In the genomic region with DNA sequence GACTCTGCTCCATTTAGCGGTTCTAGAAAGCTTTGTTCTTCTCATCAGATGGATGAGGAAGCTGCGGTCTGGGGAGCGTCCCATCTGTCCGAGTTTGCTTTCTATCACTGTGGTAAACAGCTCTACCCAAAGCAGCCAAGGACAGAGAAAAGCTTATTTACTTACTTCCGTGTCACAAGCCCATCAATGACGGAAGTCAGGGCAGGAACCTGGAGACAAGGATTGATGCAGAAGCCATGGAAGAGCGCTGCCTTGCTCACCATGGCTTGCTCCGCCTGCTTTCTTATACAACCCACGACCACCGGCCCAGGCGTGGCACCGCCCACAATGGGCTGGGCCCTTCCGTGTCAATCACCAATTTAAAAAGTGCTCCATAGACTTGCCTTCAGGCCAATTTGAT, we compare ENCODE assay signal across 23 mouse cellular contexts. TPM values are rescaled to one million over a fixed set of nuclear protein-coding genes. Genes with fewer than 3 reads are reported as not detected.
DNase-seq lines count a peak whose midpoint lies in the region; ATAC-seq and TF ChIP-seq lines count a peak whose summit lies in the region.
"Had no signal": no experiment of that assay in that cellular context is flagged by ENCODE, and none has a peak within 500 bp of the region (broad histone marks: within the 10 kb centered on the region; RNA-seq: fewer than 3 reads in every experiment).

No protein-coding gene starts in this region.

- H3K9me3 ChIP-seq in liver, embryonic 11.5 days (ENCODE audit: control insufficient read depth, low read length): no peaks in the 10 kb centered on the region
- H3K9me3 ChIP-seq in E14TG2a.4 (ENCODE audit: low read length): no peaks in the 10 kb centered on the region
- H3K9me3 ChIP-seq: embryonic facial prominence, embryonic 13.5 days; forebrain, embryonic 15.5 days; G1E; heart, embryonic 10.5 days; hindbrain, embryonic 13.5 days; limb, embryonic 13.5 days had no signal

- H3K4me1 ChIP-seq in liver, embryonic 11.5 days (replicated peaks; ENCODE audit: control insufficient read depth, insufficient read depth, low read length): no peaks in the 10 kb centered on the region
- H3K4me1 ChIP-seq in E14TG2a.4 (replicated peaks; ENCODE audit: low read depth, low read length): peaks cover 21% of the 10 kb centered on the region
- H3K4me1 ChIP-seq: embryonic facial prominence, embryonic 13.5 days; forebrain, embryonic 15.5 days; heart, embryonic 10.5 days; hindbrain, embryonic 13.5 days; limb, embryonic 13.5 days had no signal

- no peak for ATAC-seq in liver, embryonic 11.5 days (replicated peaks; ENCODE audit: low FRiP score)
- ATAC-seq in megakaryocyte, adult 5-6 weeks (ENCODE audit: poor library complexity, severe bottlenecking): 0 out of 2 replicates have a peak, but pooled peaks have one; percentile 13
- no peak for ATAC-seq in megakaryocyte progenitor cell, adult 5-6 weeks (replicated peaks; ENCODE audit: poor library complexity)
- ATAC-seq: forebrain, embryonic 15.5 days; inflammation-experienced regulatory T-cells, adult 6 months had no signal

- H3K27me3 ChIP-seq in liver, embryonic 11.5 days (replicated peaks; ENCODE audit: control insufficient read depth, insufficient read depth, low read length): no peaks in the 10 kb centered on the region
- H3K27me3 ChIP-seq in E14TG2a.4 (ENCODE audit: insufficient read depth, low read length): 0 out of 2 replicates have a peak, but pooled peaks cover 9% of the 10 kb centered on the region
- H3K27me3 ChIP-seq: embryonic facial prominence, embryonic 13.5 days; forebrain, embryonic 15.5 days; hindbrain, embryonic 13.5 days; limb, embryonic 13.5 days had no signal

- H3K36me3 ChIP-seq in liver, embryonic 11.5 days (ENCODE audit: control insufficient read depth, insufficient read depth, low read length): no peaks in the 10 kb centered on the region
- no peaks in the 10 kb centered on the region for H3K36me3 ChIP-seq in E14TG2a.4 (ENCODE audit: insufficient read depth, low read length)
- H3K36me3 ChIP-seq: embryonic facial prominence, embryonic 13.5 days; forebrain, embryonic 15.5 days; G1E; heart, embryonic 10.5 days; hindbrain, embryonic 13.5 days; limb, embryonic 13.5 days had no signal

- no peak overlapping the region for H3K9ac ChIP-seq in liver, embryonic 11.5 days (ENCODE audit: low read depth, low read length)
- H3K9ac ChIP-seq: embryonic facial prominence, embryonic 13.5 days; forebrain, embryonic 15.5 days; hindbrain, embryonic 13.5 days; limb, embryonic 13.5 days had no signal

- 41% methylated on average over 13 of the region's 13 CpGs for WGBS in liver, embryonic 11.5 days

- H3K4me3 ChIP-seq in liver, embryonic 11.5 days (ENCODE audit: low read depth, low read length): no peak overlapping the region
- H3K4me3 ChIP-seq in E14TG2a.4 (replicated peaks; ENCODE audit: low read length): peak overlapping the region; percentile 62
- H3K4me3 ChIP-seq: embryonic facial prominence, embryonic 13.5 days; forebrain, embryonic 15.5 days; heart, embryonic 10.5 days; hindbrain, embryonic 13.5 days; limb, embryonic 13.5 days had no signal

- H3K27ac ChIP-seq in liver, embryonic 11.5 days (ENCODE audit: low read depth, low read length): no peak overlapping the region
- H3K27ac ChIP-seq: embryonic facial prominence, embryonic 13.5 days; forebrain, embryonic 15.5 days; heart, embryonic 10.5 days; hindbrain, embryonic 13.5 days; limb, embryonic 13.5 days; stomach, postnatal 0 days had no signal

- H3K4me2 ChIP-seq in liver, embryonic 11.5 days: peak overlapping the region; percentile 13
- H3K4me2 ChIP-seq: embryonic facial prominence, embryonic 13.5 days; forebrain, embryonic 15.5 days; hindbrain, embryonic 13.5 days; limb, embryonic 13.5 days had no signal

- no peak for TF ChIP-seq CTCF in E14TG2a.4 (conservative IDR thresholded peaks at IDR 0.05; ENCODE audit: low read length)

- no peak for DNase-seq in liver, embryonic 11.5 days (ENCODE audit: low spot score)
- DNase-seq in liver (no peak), R1 (ENCODE audit: low read depth, low spot score) (peak; percentile 47)
- DNase-seq in left cerebral cortex, adult 9 months (ENCODE audit: low spot score in 2 of 2): no peak
- DNase-seq: adrenal gland, adult 2 months; cerebellum, adult 9-10 months; gastrocnemius, postnatal 14 days; heart, postnatal 10 days; kidney, adult 8-10 months; kidney, postnatal 36 days; lung, adult 18-20 months; thymus, postnatal 14 days had no signal

RNA-seq across cellular contexts. Expression of gene Ano6, which starts 18.3 kb away (rescaled TPM):
- 28.3 and 30.1 TPM in 2 replicates for polyA plus RNA-seq in liver, embryonic 11.5 days (2014; fragmentation: Nextera tagmentation; extraction: Ambion mirVana)
- total RNA-seq in megakaryocyte, adult 5-6 weeks (2015): 32.6 and 39.0 TPM in 2 replicates
- 46.7 and 47.2 TPM in 2 replicates for total RNA-seq in megakaryocyte, adult 5-6 weeks (2017)
- 23.0 and 26.2 TPM in 2 replicates for total RNA-seq in megakaryocyte progenitor cell, adult 5-6 weeks (2015)
- 22.7 and 25.4 TPM in 2 replicates for total RNA-seq in megakaryocyte progenitor cell, adult 5-6 weeks (2017)
